Mouse (Mus musculus) MEL (cell line): ENCODE measurements at regions not wholly inside any gene's neighbourhood (a gene's known extent, or its start where the extent isn't known, plus 50 kb on each side); places are given as distances from the start of the nearest gene placed in this dataset.

ENCODE experiments used
- DNase-seq: peaks from one replicate; pipeline ENCODE4 v3.0.0; 2011; ENCODE audit warnings: low read depth, low spot score
- H3K27ac ChIP-seq: 2 replicates; pipeline ENCODE4 v1.5.1; 2012; ENCODE audit warnings: low read depth, mild to moderate bottlenecking, control low read depth, low read length, moderate library complexity; ENCODE audit not compliant: control insufficient read depth
- H3K27me3 ChIP-seq, 2 experiments: fragments of 150-350 bp in 1 of 2; sonication (generic) in 1 of 2; 2 replicates each; pipeline ENCODE4 v1.6.1; 2012; ENCODE audit warnings: low read length in 2 of 2, mild to moderate bottlenecking in 2 of 2, improper control_type of control experiment in 1 of 2, moderate library complexity in 1 of 2; ENCODE audit not compliant: insufficient read depth in 2 of 2, control insufficient read depth in 1 of 2
- H3K36me3 ChIP-seq, 2 experiments: 2 replicates each; pipeline ENCODE4 v1.6.1; 2012 to 2014; ENCODE audit warnings: low read length in 2 of 2, improper control_type of control experiment in 1 of 2, inconsistent platforms in 1 of 2, mild to moderate bottlenecking in 1 of 2; ENCODE audit not compliant: insufficient read depth in 2 of 2, control insufficient read depth in 1 of 2
- H3K4me1 ChIP-seq, 2 experiments: fragments of 150-350 bp in 1 of 2; sonication (generic) in 1 of 2; 2 replicates each; pipeline ENCODE4 v1.6.1; 2012; ENCODE audit warnings: low read length in 2 of 2, improper control_type of control experiment in 1 of 2, mild to moderate bottlenecking in 1 of 2; ENCODE audit not compliant: insufficient read depth in 2 of 2, control insufficient read depth in 1 of 2
- H3K4me3 ChIP-seq, 2 experiments: fragments of 150-350 bp in 1 of 2; sonication (generic) in 1 of 2; 2 replicates each; pipeline ENCODE4 v1.5.1; 2012; ENCODE audit warnings: low read depth in 2 of 2, low read length in 2 of 2, mild to moderate bottlenecking in 2 of 2, moderate library complexity in 2 of 2, control low read depth in 1 of 2, improper control_type of control experiment in 1 of 2; ENCODE audit not compliant: control insufficient read depth in 1 of 2, insufficient read depth in 1 of 2
- H3K79me2 ChIP-seq: 2 replicates; pipeline ENCODE4 v1.6.1; 2012; ENCODE audit warnings: mild to moderate bottlenecking, low read length, moderate library complexity; ENCODE audit not compliant: control insufficient read depth, poor library complexity, insufficient read depth
- H3K9ac ChIP-seq: 2 replicates; pipeline ENCODE4 v1.6.1; 2012; ENCODE audit warnings: low read depth, mild to moderate bottlenecking, control low read depth, low read length, moderate library complexity; ENCODE audit not compliant: control insufficient read depth, poor library complexity, severe bottlenecking
- H3K9me3 ChIP-seq: fragments of 150-350 bp; sonication (generic); replicated peaks from 2 replicates; pipeline ENCODE4 v1.6.1; 2012; ENCODE audit warnings: mild to moderate bottlenecking, low read length, improper control_type of control experiment, moderate library complexity; ENCODE audit not compliant: insufficient read depth
- BHLHE40 ChIP-seq: IDR thresholded peaks from 2 replicates; pipeline ENCODE4 v1.6.1; 2012; ENCODE audit warnings: low read depth, mild to moderate bottlenecking, inconsistent platforms, low read length, improper control_type of control experiment, borderline replicate concordance
- CHD2 ChIP-seq: IDR thresholded peaks from 2 replicates; pipeline ENCODE4 v1.6.1; 2011; ENCODE audit warnings: low read length, improper control_type of control experiment
- CTCF ChIP-seq, 3 experiments: IDR thresholded peaks in 2 of 3; conservative IDR thresholded peaks in 1 of 3; 2 replicates each; pipeline ENCODE4 v1.5.1; 2011 to 2012; ENCODE audit warnings: low read length in 3 of 3, low read depth in 2 of 3, mild to moderate bottlenecking in 2 of 3, improper control_type of control experiment in 1 of 3, inconsistent platforms in 1 of 3, mixed read lengths in 1 of 3, moderate library complexity in 1 of 3; ENCODE audit not compliant: control insufficient read depth in 1 of 3, insufficient read depth in 1 of 3, poor library complexity in 1 of 3, severe bottlenecking in 1 of 3
- ELF1 ChIP-seq: IDR thresholded peaks from 2 replicates; pipeline ENCODE4 v1.6.1; 2014; ENCODE audit warnings: low read depth, mild to moderate bottlenecking, inconsistent platforms, low read length, improper control_type of control experiment, moderate library complexity
- HCFC1 ChIP-seq: IDR thresholded peaks from 2 replicates; pipeline ENCODE4 v1.6.1; 2012; ENCODE audit warnings: low read depth, mild to moderate bottlenecking, inconsistent platforms, low read length, improper control_type of control experiment, moderate library complexity
- JUND ChIP-seq: IDR thresholded peaks from 2 replicates; pipeline ENCODE4 v1.6.1; 2011; ENCODE audit warnings: low read depth, mild to moderate bottlenecking, improper control_type of control experiment, low read length
- MXI1 ChIP-seq: IDR thresholded peaks from 2 replicates; pipeline ENCODE4 v1.6.1; 2011; ENCODE audit warnings: mild to moderate bottlenecking, low read depth, low read length, improper control_type of control experiment
- MYC ChIP-seq: IDR thresholded peaks from 2 replicates; pipeline ENCODE4 v1.6.1; 2011; ENCODE audit warnings: low read depth, mild to moderate bottlenecking, low read length, improper control_type of control experiment, moderate library complexity
- NRF1 ChIP-seq: IDR thresholded peaks from 2 replicates; pipeline ENCODE4 v1.6.1; 2014; ENCODE audit warnings: low read depth, mild to moderate bottlenecking, inconsistent platforms, low read length, improper control_type of control experiment, moderate library complexity; ENCODE audit not compliant: poor library complexity, insufficient read depth, severe bottlenecking
- POLR2AphosphoS5 ChIP-seq: IDR thresholded peaks from 2 replicates; pipeline ENCODE4 v1.6.1; 2012; ENCODE audit warnings: low read depth, borderline replicate concordance, mild to moderate bottlenecking, inconsistent platforms, low read length, moderate library complexity, mixed read lengths
- TAL1 ChIP-seq: IDR thresholded peaks from 2 replicates; pipeline ENCODE4 v1.6.1; 2012; ENCODE audit warnings: mild to moderate bottlenecking, inconsistent platforms, low read length, moderate library complexity, mixed read lengths
- UBTF ChIP-seq: IDR thresholded peaks from 2 replicates; pipeline ENCODE4 v1.6.1; 2012; ENCODE audit warnings: low read depth, mild to moderate bottlenecking, inconsistent platforms, low read length, improper control_type of control experiment, moderate library complexity, borderline replicate concordance; ENCODE audit not compliant: insufficient read depth
- USF2 ChIP-seq, 2 experiments: IDR thresholded peaks; 2 replicates each; pipeline ENCODE4 v1.6.1; 2011 to 2012; ENCODE audit warnings: improper control_type of control experiment in 2 of 2, low read length in 2 of 2, borderline replicate concordance in 1 of 2, inconsistent platforms in 1 of 2, low read depth in 1 of 2, mild to moderate bottlenecking in 1 of 2; ENCODE audit not compliant: insufficient read depth in 1 of 2

- Histone ChIP-seq H3K36me3 (no peaks in the 10 kb centered on the region), H3K4me1 (no peaks in the 10 kb centered on the region), H3K27me3 (no peaks in the 10 kb centered on the region), H3K9me3 (no peaks in the 10 kb centered on the region), H3K4me3 (no peak overlapping the region), H3K9ac (no peak overlapping the region), H3K27ac (no peak overlapping the region), H3K79me2 (no peaks in the 10 kb centered on the region)
- TF ChIP-seq TAL1 = no peak
- TF ChIP-seq JUND = no peak
- TF ChIP-seq HCFC1 = no peak
- DNase-seq = no peak
These were observed 232.4 kb downstream of the Fgf10 start for GRCm38 (mm10) chr13:118901950-118902349.

DNA sequence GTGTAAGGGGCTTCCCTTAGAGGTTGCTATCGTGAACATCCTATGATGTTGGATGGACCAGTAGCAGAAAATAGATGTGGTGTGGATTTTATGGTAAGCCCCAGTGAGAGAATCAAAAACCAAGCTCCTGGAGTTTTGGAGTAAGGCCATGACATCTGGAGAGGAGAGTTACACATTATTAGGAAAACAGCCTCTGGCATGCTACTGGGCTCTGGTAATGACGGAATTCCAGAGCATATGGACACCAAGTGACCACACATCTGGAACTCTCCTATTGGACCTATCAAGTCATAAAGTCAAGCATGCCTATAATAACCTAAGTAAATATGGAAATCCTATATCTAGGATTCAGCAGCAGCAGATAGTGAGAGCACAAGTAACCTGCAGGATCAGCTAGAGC is 240.8 kb downstream of the Fgf10 start:
- no peak overlapping the region for H3K27ac ChIP-seq
- no peaks in the 10 kb centered on the region for H3K4me1 ChIP-seq
- no peaks in the 10 kb centered on the region for H3K27me3 ChIP-seq
- no peaks in the 10 kb centered on the region for H3K79me2 ChIP-seq
- no peak overlapping the region for H3K9ac ChIP-seq
- no peak for DNase-seq
- no peaks in the 10 kb centered on the region for H3K36me3 ChIP-seq
- no peak for TF ChIP-seq CTCF (IDR thresholded peaks at IDR 0.05 in 2 of 3, conservative IDR thresholded peaks at IDR 0.05 in 1 of 3; ENCODE audit: control insufficient read depth in 1 of 3, insufficient read depth in 1 of 3, low read depth in 2 of 3, low read length in 3 of 3, poor library complexity in 1 of 3, severe bottlenecking in 1 of 3)
- TF ChIP-seq CHD2 = no peak
- no peak for TF ChIP-seq USF2 (IDR thresholded peaks at IDR 0.05; ENCODE audit: borderline replicate concordance in 1 of 2, insufficient read depth in 1 of 2, low read depth in 1 of 2, low read length in 2 of 2)
- TF ChIP-seq, all 39 proteins: peak for 0
- H3K4me3 ChIP-seq = no peak overlapping the region
- H3K9me3 ChIP-seq = no peaks in the 10 kb centered on the region

DNA sequence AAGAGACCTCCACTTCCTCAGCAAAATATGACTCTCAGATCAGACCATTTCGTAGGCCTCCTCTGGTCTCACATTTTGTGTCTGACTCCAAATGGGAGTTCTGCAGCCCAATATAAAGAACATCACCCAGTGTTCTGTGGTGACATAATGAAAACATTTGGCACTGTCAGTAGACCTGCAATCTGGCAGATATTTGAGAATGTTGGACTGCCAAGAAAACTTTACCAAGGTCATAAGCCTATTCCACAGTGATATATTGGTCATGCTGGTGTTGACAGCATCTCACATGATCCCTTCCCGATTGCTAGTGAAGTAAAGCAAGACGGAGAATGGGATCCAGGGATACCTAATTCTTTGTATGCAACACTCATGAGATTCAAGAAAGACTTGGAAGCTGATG is 271.2 kb downstream of the Fgf10 start:
- Histone ChIP-seq H3K4me3 (no peak overlapping the region), H3K9ac (no peak overlapping the region), H3K27me3 (no peaks in the 10 kb centered on the region), H3K27ac (no peak overlapping the region), H3K4me1 (no peaks in the 10 kb centered on the region), H3K36me3 (no peaks in the 10 kb centered on the region), H3K9me3 (no peaks in the 10 kb centered on the region), H3K79me2 (no peaks in the 10 kb centered on the region)
- TF ChIP-seq ELF1 (no peak), MYC (no peak), NRF1 (no peak), UBTF (no peak), TAL1 (no peak), BHLHE40 (no peak), POLR2AphosphoS5 (no peak), CTCF (IDR thresholded peaks at IDR 0.05 in 2 of 3, conservative IDR thresholded peaks at IDR 0.05 in 1 of 3; ENCODE audit: control insufficient read depth in 1 of 3, insufficient read depth in 1 of 3, low read depth in 2 of 3, low read length in 3 of 3, poor library complexity in 1 of 3, severe bottlenecking in 1 of 3) (no peak), JUND (no peak), MXI1 (no peak)
- DNase-seq = no peak
